Mouse (Mus musculus) forebrain, embryonic 13.5 days (tissue): ENCODE measurements at regions not wholly inside any gene's neighbourhood (a gene's known extent, or its start where the extent isn't known, plus 50 kb on each side); places are given as distances from the start of the nearest gene placed in this dataset.

Experiments used
- ATAC-seq: fragments of 200-750 bp; cut with Nextera tagmentation; 2 replicates; pipeline ENCODE4 v1.8.0; 2017
- H3K27ac ChIP-seq: fragments of 300-500 bp; sonication (generic); 2 replicates; pipeline ENCODE4 v1.5.1; 2015; ENCODE audit warnings: inconsistent platforms, mild to moderate bottlenecking, moderate library complexity
- H3K27me3 ChIP-seq: fragments of 300-500 bp; sonication (generic); 2 replicates; pipeline ENCODE4 v1.6.1; 2015; ENCODE audit warnings: mild to moderate bottlenecking, inconsistent platforms
- H3K36me3 ChIP-seq: fragments of 300-500 bp; sonication (generic); 2 replicates; pipeline ENCODE4 v1.6.1; 2015; ENCODE audit warnings: mild to moderate bottlenecking, inconsistent platforms; ENCODE audit not compliant: poor library complexity, severe bottlenecking
- H3K4me1 ChIP-seq: fragments of 300-500 bp; sonication (generic); 2 replicates; pipeline ENCODE4 v1.6.1; 2015; ENCODE audit warnings: inconsistent platforms
- H3K4me2 ChIP-seq: fragments of 300-500 bp; sonication (generic); 2 replicates; pipeline ENCODE4 v1.6.1; 2015; ENCODE audit warnings: inconsistent platforms, mild to moderate bottlenecking, moderate library complexity
- H3K4me3 ChIP-seq: fragments of 300-500 bp; sonication (generic); 2 replicates; pipeline ENCODE4 v1.5.1; 2015; ENCODE audit warnings: mild to moderate bottlenecking, inconsistent platforms
- H3K9ac ChIP-seq: fragments of 300-500 bp; sonication (generic); 2 replicates; pipeline ENCODE4 v1.6.1; 2015; ENCODE audit warnings: mild to moderate bottlenecking, inconsistent platforms
- H3K9me3 ChIP-seq: fragments of 300-500 bp; sonication (generic); replicated peaks from 2 replicates; pipeline ENCODE4 v1.6.1; 2016; ENCODE audit warnings: inconsistent platforms
- WGBS: fragments of 180-500 bp; shearing (Covaris S2); methylation state at CpG from one replicate; pipeline ENCODE4 v1.1.7; 2015; 5-methylcytosine and 5-hydroxymethylcytosine counted together

- Histone ChIP-seq H3K36me3 (no peaks in the 10 kb centered on the region), H3K27ac (peak overlapping the region; percentile 48), H3K9ac (no peak overlapping the region), H3K4me3 (no peak overlapping the region), H3K4me1 (peaks cover 14% of the 10 kb centered on the region), H3K4me2 (peak overlapping the region; percentile 48; the same call in 1 of the 2 replicates), H3K9me3 (no peaks in the 10 kb centered on the region), H3K27me3 (no peaks in the 10 kb centered on the region)
- peak; percentile 30; the same call in 1 of the 2 replicates for ATAC-seq
- 78% methylated on average over 6 of the region's 6 CpGs for WGBS
These were observed 105.2 kb upstream of the Satb2 start for GRCm38 (mm10) chr1:57083540-57084083.

DNA sequence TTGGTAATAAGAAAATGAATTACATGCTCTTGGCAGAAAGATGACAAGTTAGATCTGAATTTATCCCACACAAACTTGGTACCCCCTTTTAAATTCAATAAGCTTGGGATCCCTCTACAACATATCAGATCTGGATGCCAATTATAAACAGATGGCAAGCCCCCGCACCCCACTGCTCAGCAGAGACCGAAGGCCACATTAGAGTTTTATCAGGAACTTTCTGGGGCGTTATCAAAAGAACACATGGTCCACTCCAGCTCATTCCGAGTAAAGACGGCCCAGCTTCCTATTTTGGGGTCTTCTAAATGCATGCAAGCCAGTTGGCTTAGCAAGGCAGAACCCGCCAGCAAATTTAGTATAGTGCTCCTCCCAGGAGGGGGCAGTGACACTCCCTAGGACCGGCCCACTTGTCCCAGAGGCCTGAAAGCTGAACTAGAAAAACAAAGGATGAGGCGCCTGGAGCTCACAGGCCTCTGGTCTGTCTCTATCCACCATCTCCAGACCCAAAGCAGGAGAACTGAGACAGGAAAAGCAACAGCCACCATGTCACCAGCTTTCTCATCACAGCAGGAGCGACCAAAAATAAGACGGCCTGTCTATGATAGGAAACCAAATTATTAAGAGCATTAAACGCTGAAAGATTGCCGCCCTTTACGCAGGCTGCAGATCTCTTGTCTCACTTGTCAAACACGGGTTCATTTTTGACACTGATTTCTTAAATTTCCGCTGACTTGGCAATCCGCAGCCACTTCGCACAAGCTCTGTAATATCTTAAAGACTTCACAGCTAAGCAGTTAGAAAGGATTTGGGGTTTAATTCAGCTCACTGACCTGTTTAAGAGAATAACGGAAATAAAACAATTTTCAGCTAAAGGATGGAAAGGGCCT is 117.2 kb upstream of the Satb2 start:
- H3K36me3 ChIP-seq = no peaks in the 10 kb centered on the region
- H3K4me3 ChIP-seq = no peak overlapping the region
- H3K4me1 ChIP-seq = peaks cover 11% of the 10 kb centered on the region; the same call in 1 of the 2 replicates
- no peaks in the 10 kb centered on the region for H3K27me3 ChIP-seq
- ATAC-seq = peak; percentile 59
- 63% methylated on average over 18 of the region's 18 CpGs for WGBS
- no peaks in the 10 kb centered on the region for H3K9me3 ChIP-seq
- H3K9ac ChIP-seq = no peak overlapping the region
- no peak overlapping the region for H3K4me2 ChIP-seq
- no peak overlapping the region for H3K27ac ChIP-seq

GRCm38 (mm10) chr1:57096248-57096600 is 117.8 kb upstream of the Satb2 start:
- peaks cover 11% of the 10 kb centered on the region; the same call in 1 of the 2 replicates for H3K4me1 ChIP-seq
- H3K36me3 ChIP-seq = no peaks in the 10 kb centered on the region
- H3K27me3 ChIP-seq = no peaks in the 10 kb centered on the region
- ATAC-seq = no peak
- H3K4me2 ChIP-seq = no peak overlapping the region
- WGBS = 66% methylated on average over 4 of the region's 4 CpGs
- H3K4me3 ChIP-seq = no peak overlapping the region
- H3K27ac ChIP-seq = no peak overlapping the region
- no peak overlapping the region for H3K9ac ChIP-seq
- H3K9me3 ChIP-seq = no peaks in the 10 kb centered on the region

- Histone ChIP-seq H3K27me3 (no peaks in the 10 kb centered on the region), H3K4me3 (no peak overlapping the region), H3K4me1 (peaks cover 11% of the 10 kb centered on the region; the same call in 1 of the 2 replicates), H3K9me3 (no peaks in the 10 kb centered on the region), H3K9ac (no peak overlapping the region), H3K36me3 (no peaks in the 10 kb centered on the region), H3K27ac (no peak overlapping the region), H3K4me2 (no peak overlapping the region)
- no peak for ATAC-seq
- 81% methylated on average over 8 of the region's 8 CpGs for WGBS
These were observed 118.3 kb upstream of the Satb2 start for GRCm38 (mm10) chr1:57096740-57097139.

- no peak overlapping the region for H3K27ac ChIP-seq
- no peaks in the 10 kb centered on the region for H3K27me3 ChIP-seq
- 63% methylated on average over 2 of the region's 2 CpGs for WGBS
- no peak overlapping the region for H3K9ac ChIP-seq
- no peaks in the 10 kb centered on the region for H3K36me3 ChIP-seq
- H3K4me2 ChIP-seq = no peak overlapping the region
- no peak overlapping the region for H3K4me3 ChIP-seq
- peaks cover 8% of the 10 kb centered on the region; the same call in 1 of the 2 replicates for H3K4me1 ChIP-seq
- H3K9me3 ChIP-seq = no peaks in the 10 kb centered on the region
- 0 out of 2 replicates have a peak, but pooled peaks have one; percentile 13 for ATAC-seq
These were observed 122.2 kb upstream of the Satb2 start for GRCm38 (mm10) chr1:57100614-57101013.

- no peak overlapping the region for H3K4me3 ChIP-seq
- no peak for ATAC-seq
- no peak overlapping the region for H3K9ac ChIP-seq
- no peaks in the 10 kb centered on the region for H3K36me3 ChIP-seq
- no peaks in the 10 kb centered on the region for H3K4me1 ChIP-seq
- no peak overlapping the region for H3K27ac ChIP-seq
- H3K27me3 ChIP-seq = no peaks in the 10 kb centered on the region
- H3K4me2 ChIP-seq = no peak overlapping the region
- H3K9me3 ChIP-seq = no peaks in the 10 kb centered on the region
- WGBS = 78% methylated on average over 10 of the region's 10 CpGs
These were observed 128.9 kb upstream of the Satb2 start for GRCm38 (mm10) chr1:57107308-57107707.

- Histone ChIP-seq H3K27ac (no peak overlapping the region), H3K36me3 (no peaks in the 10 kb centered on the region), H3K4me1 (no peaks in the 10 kb centered on the region), H3K9ac (no peak overlapping the region), H3K27me3 (no peaks in the 10 kb centered on the region), H3K9me3 (no peaks in the 10 kb centered on the region), H3K4me2 (no peak overlapping the region), H3K4me3 (no peak overlapping the region)
- no peak for ATAC-seq
- WGBS = 82% methylated on average over 2 of the region's 2 CpGs
These were observed 142.2 kb upstream of the Satb2 start for GRCm38 (mm10) chr1:57120678-57121077.

- Histone ChIP-seq H3K9ac (no peak overlapping the region), H3K27me3 (no peaks in the 10 kb centered on the region), H3K27ac (no peak overlapping the region), H3K4me2 (no peak overlapping the region), H3K4me1 (no peaks in the 10 kb centered on the region), H3K9me3 (no peaks in the 10 kb centered on the region), H3K4me3 (no peak overlapping the region), H3K36me3 (no peaks in the 10 kb centered on the region)
- no peak for ATAC-seq
- WGBS = 85% methylated on average over 3 of the region's 3 CpGs
These were observed 165.7 kb upstream of the Satb2 start for GRCm38 (mm10) chr1:57144181-57144580.

DNA sequence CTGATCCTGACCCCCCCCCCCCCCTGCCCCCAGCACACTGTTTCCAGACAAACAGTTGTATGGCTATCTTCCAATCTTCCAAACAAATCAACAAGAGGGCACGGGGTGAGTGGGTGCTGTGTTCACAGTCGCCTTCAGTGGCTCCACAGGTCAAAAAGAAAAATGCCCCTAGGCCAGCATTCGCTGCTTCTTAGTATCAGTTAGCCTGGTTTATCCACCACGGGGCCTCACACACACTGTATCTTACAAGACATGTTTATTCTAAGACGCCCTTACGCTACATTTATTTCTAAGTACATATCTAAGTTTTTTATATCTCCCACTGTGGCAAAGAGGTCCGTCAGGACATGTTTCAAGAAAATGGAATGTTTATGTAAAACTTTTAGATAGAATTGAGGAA is 177.4 kb upstream of the Satb2 start:
- no peak for ATAC-seq
- WGBS = 95% methylated on average over 7 of the region's 7 CpGs
- no peaks in the 10 kb centered on the region for H3K9me3 ChIP-seq
- peaks cover 5% of the 10 kb centered on the region; the same call in 1 of the 2 replicates for H3K4me1 ChIP-seq
- no peaks in the 10 kb centered on the region for H3K36me3 ChIP-seq
- H3K9ac ChIP-seq = no peak overlapping the region
- no peak overlapping the region for H3K4me3 ChIP-seq
- no peaks in the 10 kb centered on the region for H3K27me3 ChIP-seq
- H3K27ac ChIP-seq = no peak overlapping the region
- no peak overlapping the region for H3K4me2 ChIP-seq

- H3K27ac ChIP-seq = no peak overlapping the region
- 100% methylated on average over 1 of the region's 1 CpGs for WGBS
- H3K36me3 ChIP-seq = no peaks in the 10 kb centered on the region
- H3K4me3 ChIP-seq = no peak overlapping the region
- no peak overlapping the region for H3K4me2 ChIP-seq
- no peaks in the 10 kb centered on the region for H3K27me3 ChIP-seq
- H3K4me1 ChIP-seq = no peaks in the 10 kb centered on the region
- ATAC-seq = no peak
- H3K9me3 ChIP-seq = 0 out of 2 replicates have a peak, but pooled peaks cover 3% of the 10 kb centered on the region
- H3K9ac ChIP-seq = no peak overlapping the region
These were observed 186.0 kb upstream of the Satb2 start for GRCm38 (mm10) chr1:57164443-57164842.

- Histone ChIP-seq H3K27me3 (no peaks in the 10 kb centered on the region), H3K36me3 (no peaks in the 10 kb centered on the region), H3K27ac (peak overlapping the region; percentile 31; the same call in 1 of the 2 replicates), H3K4me2 (no peak overlapping the region), H3K9me3 (no peaks in the 10 kb centered on the region), H3K4me3 (no peak overlapping the region), H3K4me1 (peaks cover 10% of the 10 kb centered on the region), H3K9ac (no peak overlapping the region)
- peak; percentile 84 for ATAC-seq
- 30% methylated on average over 10 of the region's 10 CpGs for WGBS
These were observed 195.9 kb upstream of the Satb2 start for GRCm38 (mm10) chr1:57174289-57174890.

DNA sequence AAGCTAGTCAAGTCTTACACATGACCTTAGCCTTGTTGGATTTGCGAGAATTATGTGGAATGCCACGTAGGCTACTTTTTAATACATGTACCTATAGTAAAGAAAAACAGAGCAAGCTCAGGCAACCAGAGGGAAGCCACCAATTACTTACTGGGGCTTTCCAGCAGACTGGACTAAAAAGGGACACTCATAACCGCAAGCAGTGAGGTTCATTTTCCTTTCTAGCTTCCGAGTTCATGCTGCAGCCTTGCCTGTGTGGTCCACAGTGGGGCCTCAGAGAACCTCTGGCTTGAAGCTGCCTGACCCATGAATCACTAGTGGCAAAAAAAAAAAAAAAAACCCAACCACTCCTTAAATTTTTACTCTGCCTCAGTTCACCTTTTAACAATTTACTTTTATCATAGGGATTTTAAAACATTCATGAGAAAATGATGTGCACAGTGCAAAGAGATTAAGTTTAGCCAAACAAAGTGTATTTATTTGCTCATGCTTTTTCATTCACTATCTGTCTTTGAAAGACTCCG is 188.6 kb upstream of the 1700066M21Rik start:
- no peak overlapping the region for H3K9ac ChIP-seq
- 89% methylated on average over 5 of the region's 5 CpGs for whole genome bisulfite sequencing
- H3K4me3 ChIP-seq = no peak overlapping the region
- no peak overlapping the region for H3K27ac ChIP-seq
- no peak overlapping the region for H3K4me2 ChIP-seq
- ATAC-seq = no peak
- H3K9me3 ChIP-seq = no peaks in the 10 kb centered on the region
- no peaks in the 10 kb centered on the region for H3K27me3 ChIP-seq
- H3K4me1 ChIP-seq = no peaks in the 10 kb centered on the region
- no peaks in the 10 kb centered on the region for H3K36me3 ChIP-seq
